Mouse (Mus musculus) stomach, postnatal 0 days (tissue): ENCODE results near the gene Tldc2. TPM values are rescaled to one million over a fixed set of nuclear protein-coding genes. Genes with fewer than 3 reads are reported as not detected.

Experiments used
- ATAC-seq: fragments of 200-750 bp; cut with Nextera tagmentation; 2 replicates; pipeline ENCODE4 v1.8.0; 2017; ENCODE audit not compliant: low FRiP score, low TSS enrichment
- DNase-seq: peaks from one replicate; pipeline ENCODE4 v3.0.0-alpha.2; 2016; ENCODE audit warnings: low spot score
- H3K27ac ChIP-seq: fragments of 300-500 bp; sonication (generic); replicated peaks from 2 replicates; pipeline ENCODE4 v1.5.1; 2014; ENCODE audit warnings: mild to moderate bottlenecking, control low read depth
- H3K27me3 ChIP-seq: fragments of 300-500 bp; sonication (generic); 2 replicates; pipeline ENCODE4 v1.6.1; 2014; ENCODE audit warnings: low read length; ENCODE audit not compliant: control insufficient read depth, insufficient read depth
- H3K36me3 ChIP-seq: fragments of 300-500 bp; sonication (generic); 2 replicates; pipeline ENCODE4 v1.6.1; 2014; ENCODE audit warnings: low read length, mixed read lengths; ENCODE audit not compliant: control insufficient read depth, insufficient read depth
- H3K4me1 ChIP-seq: fragments of 300-500 bp; sonication (generic); replicated peaks from 2 replicates; pipeline ENCODE4 v1.6.1; 2014; ENCODE audit warnings: antibody characterized with exemption; ENCODE audit not compliant: control insufficient read depth, insufficient read depth
- H3K4me2 ChIP-seq: fragments of 300-500 bp; sonication (generic); replicated peaks from 2 replicates; pipeline ENCODE4 v1.6.1; 2014; ENCODE audit warnings: low read depth, mild to moderate bottlenecking, control low read depth, moderate library complexity
- H3K4me3 ChIP-seq: fragments of 300-500 bp; sonication (generic); 2 replicates; pipeline ENCODE4 v1.5.1; 2014; ENCODE audit warnings: low read depth, low read length, control low read depth
- H3K9ac ChIP-seq: fragments of 300-500 bp; sonication (generic); 2 replicates; pipeline ENCODE4 v1.6.1; 2014; ENCODE audit warnings: mild to moderate bottlenecking, low read length, control low read depth, mixed read lengths
- H3K9me3 ChIP-seq: fragments of 300-500 bp; sonication (generic); 2 replicates; pipeline ENCODE4 v1.6.1; 2016; ENCODE audit warnings: low read length; ENCODE audit not compliant: control insufficient read depth
- CTCF ChIP-seq: IDR thresholded peaks from 2 replicates; pipeline ENCODE4 v1.5.1; 2016; ENCODE audit warnings: antibody characterized with exemption, low read depth, mild to moderate bottlenecking, moderate library complexity
- EP300 ChIP-seq: optimal IDR thresholded peaks from 2 replicates; pipeline ENCODE3; 2016; ENCODE audit warnings: antibody characterized with exemption
- WGBS: fragments of 180-500 bp; shearing (Covaris S2); extraction: QIAGEN DNeasy Blood & Tissue Kit; methylation state at CpG from one replicate; pipeline ENCODE4 v1.1.7; 2014; 5-methylcytosine and 5-hydroxymethylcytosine counted together
- polyA plus RNA-seq: library from polyadenylated mRNA; unstranded; fragments of >200 nt; fragmentation: Nextera tagmentation; extraction: Ambion mirVana; gene quantifications from 2 replicates; pipeline ENCODE4 v1.2.1, GENCODE M21; 2015

Gene Tldc2
- polyA plus RNA-seq, 1 experiment from 2014 or later = not detected

DNA sequence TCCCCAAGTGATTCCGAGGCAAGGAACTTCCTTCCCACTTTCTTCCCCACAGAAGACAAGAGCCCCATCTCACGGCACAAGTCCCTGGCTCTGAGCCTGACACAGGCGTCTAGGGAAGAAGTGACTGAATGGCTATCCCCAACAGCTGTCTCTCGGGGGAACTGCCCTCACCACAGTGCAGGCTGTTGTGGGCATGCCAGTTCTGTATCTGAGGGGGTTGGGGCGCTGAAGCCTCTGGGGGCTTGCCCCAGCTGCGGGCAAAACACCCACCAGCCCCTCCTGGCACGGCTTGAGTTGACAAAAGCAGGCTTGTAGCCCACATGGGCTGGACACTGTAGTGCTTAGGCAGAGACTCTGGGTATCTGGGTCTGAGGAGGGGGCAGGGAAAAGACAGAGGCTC, 22.7 kb upstream of the Tldc2 start:
- no peak overlapping the region; the same call in 1 of the 2 replicates for H3K4me2 ChIP-seq
- DNase-seq = no peak
- 48% methylated on average over 7 of the region's 7 CpGs for WGBS
- H3K4me3 ChIP-seq = no peak overlapping the region
- TF ChIP-seq EP300 = no peak
- TF ChIP-seq CTCF = no peak
- peak overlapping the region; percentile 83 for H3K27ac ChIP-seq
- no peaks in the 10 kb centered on the region for H3K27me3 ChIP-seq
- H3K36me3 ChIP-seq = no peaks in the 10 kb centered on the region; the same call in 1 of the 2 replicates
- no peak for ATAC-seq
- no peaks in the 10 kb centered on the region for H3K9me3 ChIP-seq
- no peak overlapping the region for H3K9ac ChIP-seq
- peaks cover 21% of the 10 kb centered on the region for H3K4me1 ChIP-seq

DNA sequence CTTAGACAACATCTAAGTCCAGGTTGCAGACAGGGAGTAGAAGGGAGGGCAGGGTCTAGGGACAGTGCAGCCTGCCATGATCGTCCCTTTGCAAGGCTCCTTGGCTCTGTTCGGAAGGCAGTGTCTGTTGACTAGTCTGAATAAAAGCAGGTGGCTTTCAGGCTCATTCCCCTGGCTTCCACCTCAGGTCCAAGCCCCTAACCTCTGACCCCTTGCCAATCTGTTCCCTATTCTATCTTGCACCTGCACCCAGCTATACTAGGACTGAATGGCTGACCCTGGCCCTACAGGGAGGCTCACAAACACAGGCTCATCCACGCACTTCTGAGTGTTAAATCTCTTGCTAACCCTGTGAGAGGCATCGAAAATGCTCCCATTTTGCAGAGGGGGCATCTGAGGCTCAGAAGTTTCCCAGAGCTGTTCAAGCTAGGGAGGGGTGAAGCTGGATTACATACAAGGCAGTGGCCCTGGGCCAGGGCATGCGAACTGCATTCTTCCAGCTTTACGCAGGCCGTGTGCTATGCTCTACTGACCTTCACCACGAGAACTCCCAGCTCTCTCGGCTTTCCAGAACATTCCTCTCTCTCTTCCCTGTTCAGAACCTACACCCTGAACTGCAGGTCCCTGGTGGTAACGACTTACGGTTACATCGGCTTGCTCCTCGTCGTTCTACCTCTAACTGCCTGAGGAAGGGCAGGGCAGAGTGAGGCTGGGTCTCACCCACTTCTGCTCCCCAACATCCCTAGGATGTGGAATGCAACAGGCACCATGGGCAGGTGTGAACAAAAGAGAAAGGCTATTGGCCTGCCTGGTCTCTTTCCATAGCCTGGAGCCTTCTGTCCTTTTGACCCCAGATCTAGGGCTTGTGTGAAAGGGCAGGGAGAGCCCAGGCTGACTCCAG, 21.6 kb upstream of the Tldc2 start:
- DNase-seq (peak; percentile 31), ATAC-seq (peak; percentile 44; the same call in 1 of the 2 replicates)
- 0 out of 2 replicates have a peak overlapping the region, but pooled peaks have one; percentile 27 for H3K4me2 ChIP-seq
- WGBS = 50% methylated on average over 14 of the region's 14 CpGs
- peak overlapping the region; percentile 83 for H3K27ac ChIP-seq
- no peak overlapping the region for H3K4me3 ChIP-seq
- no peak overlapping the region for H3K9ac ChIP-seq
- no peaks in the 10 kb centered on the region for H3K36me3 ChIP-seq
- no peaks in the 10 kb centered on the region for H3K9me3 ChIP-seq
- no peak for TF ChIP-seq CTCF
- no peak for TF ChIP-seq EP300
- H3K27me3 ChIP-seq = no peaks in the 10 kb centered on the region
- H3K4me1 ChIP-seq = peaks cover 26% of the 10 kb centered on the region

DNA sequence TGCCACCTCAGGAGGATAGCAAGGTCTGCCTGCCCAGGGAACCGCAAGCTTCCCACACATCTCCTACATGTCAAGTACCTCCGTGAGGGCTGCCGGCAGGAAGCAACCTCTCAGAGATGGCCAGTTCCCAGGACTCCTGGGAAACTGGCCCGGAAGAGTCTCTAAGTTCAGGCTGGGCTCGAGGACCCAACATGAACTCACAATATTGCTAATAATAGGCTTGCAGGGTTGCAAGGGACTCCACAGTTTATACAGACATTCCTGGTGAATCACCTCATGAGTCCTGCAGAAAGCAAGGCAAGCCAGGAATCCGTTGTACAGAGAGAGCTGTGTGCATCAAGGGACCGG, 21.0 kb upstream of the Tldc2 start:
- H3K4me3 ChIP-seq = no peak overlapping the region
- H3K9ac ChIP-seq = no peak overlapping the region
- TF ChIP-seq EP300 = no peak
- TF ChIP-seq CTCF = no peak
- H3K4me1 ChIP-seq = peaks cover 29% of the 10 kb centered on the region
- no peaks in the 10 kb centered on the region for H3K27me3 ChIP-seq
- no peaks in the 10 kb centered on the region for H3K9me3 ChIP-seq
- ATAC-seq (no peak; the same call in 1 of the 2 replicates), DNase-seq (no peak)
- no peaks in the 10 kb centered on the region for H3K36me3 ChIP-seq
- no peak overlapping the region for H3K4me2 ChIP-seq
- H3K27ac ChIP-seq = peak overlapping the region; percentile 83
- WGBS = 39% methylated on average over 7 of the region's 7 CpGs

DNA sequence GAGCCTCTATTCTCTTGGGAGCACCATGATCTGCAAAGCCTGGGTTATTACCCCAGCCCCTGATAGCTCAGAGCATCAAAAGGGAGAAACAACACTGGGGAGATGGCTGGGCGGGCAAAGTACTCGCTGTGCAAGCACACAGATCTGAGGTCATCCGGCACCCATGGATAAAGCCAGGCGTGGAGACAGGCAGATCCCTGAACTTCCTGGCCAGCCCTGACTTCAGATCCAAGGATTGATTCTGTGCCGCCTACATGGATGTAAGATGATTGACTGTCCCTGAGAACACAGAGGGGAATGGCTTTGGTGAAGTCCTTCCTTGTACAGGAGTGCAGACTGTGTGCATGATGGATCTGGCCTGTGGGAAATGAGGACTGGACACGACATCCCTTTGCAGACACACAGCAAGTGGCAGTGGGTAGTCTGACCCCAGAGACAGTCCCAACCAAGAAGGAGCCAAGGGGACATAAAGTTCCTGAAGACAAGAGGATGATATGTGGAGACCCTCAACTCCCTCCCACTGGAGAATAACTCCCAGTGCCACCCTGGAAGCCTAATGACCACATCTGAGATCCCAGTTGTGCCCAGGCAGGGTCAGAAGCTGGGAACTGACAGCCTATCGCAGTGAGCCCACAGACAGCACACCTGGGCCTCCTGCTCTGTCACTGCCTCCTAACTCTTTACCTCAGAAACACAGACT, 20.0 kb upstream of the Tldc2 start:
- no peaks in the 10 kb centered on the region for H3K27me3 ChIP-seq
- H3K4me1 ChIP-seq = peaks cover 37% of the 10 kb centered on the region
- H3K27ac ChIP-seq = peak overlapping the region; percentile 30; the same call in 1 of the 2 replicates
- DNase-seq (no peak), ATAC-seq (no peak)
- no peak overlapping the region for H3K4me2 ChIP-seq
- H3K36me3 ChIP-seq = no peaks in the 10 kb centered on the region
- no peak overlapping the region for H3K9ac ChIP-seq
- no peak for TF ChIP-seq EP300
- TF ChIP-seq CTCF = no peak
- H3K9me3 ChIP-seq = no peaks in the 10 kb centered on the region
- no peak overlapping the region for H3K4me3 ChIP-seq
- WGBS = 74% methylated on average over 7 of the region's 7 CpGs

DNA sequence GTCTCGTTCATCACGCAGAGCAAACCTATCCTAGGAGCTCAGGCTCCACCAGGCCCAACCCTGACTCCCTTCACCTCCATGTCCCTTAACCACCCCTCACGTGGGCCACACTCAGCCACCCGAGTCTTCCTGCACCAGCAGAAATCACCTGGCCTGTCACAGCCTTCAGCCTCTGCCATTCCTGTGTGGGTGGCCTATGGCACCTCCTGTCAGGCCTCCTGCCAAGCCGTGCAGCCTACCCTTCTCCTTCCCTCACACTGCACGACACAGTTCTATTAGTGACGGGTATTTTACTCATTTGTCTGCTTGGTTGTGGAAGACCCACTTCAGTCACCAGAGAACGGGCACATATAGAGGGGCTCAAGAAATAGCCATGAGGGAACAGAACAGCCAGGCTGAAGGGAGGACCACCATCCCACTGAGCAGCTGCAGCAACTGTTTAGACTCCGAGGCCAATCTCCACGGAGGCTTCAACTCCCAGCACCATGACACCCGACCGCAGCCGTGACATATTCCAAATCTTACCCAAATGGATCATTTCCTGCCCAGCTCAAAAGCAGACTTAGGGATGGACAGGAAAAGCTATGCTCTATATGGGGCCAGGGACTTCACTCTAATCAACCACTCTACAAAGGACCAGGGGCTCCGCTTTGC, 18.0 kb upstream of the Tldc2 start:
- TF ChIP-seq CTCF (no peak), EP300 (no peak)
- no peak for ATAC-seq
- no peak for DNase-seq
- peak overlapping the region; percentile 86 for H3K27ac ChIP-seq
- no peak overlapping the region for H3K4me3 ChIP-seq
- H3K27me3 ChIP-seq = no peaks in the 10 kb centered on the region
- 51% methylated on average over 14 of the region's 14 CpGs for WGBS
- peaks cover 47% of the 10 kb centered on the region for H3K4me1 ChIP-seq
- no peaks in the 10 kb centered on the region for H3K36me3 ChIP-seq
- peak overlapping the region; percentile 24; the same call in 1 of the 2 replicates for H3K9ac ChIP-seq
- H3K4me2 ChIP-seq = no peak overlapping the region
- no peaks in the 10 kb centered on the region for H3K9me3 ChIP-seq
